Comparison of ENCODE assay signal across 9 mouse cellular contexts in genomic region chr7:46611970-46612369, GRCm38 (mm10). TPM values are rescaled to one million over a fixed set of nuclear protein-coding genes. Genes with fewer than 3 reads are reported as not detected.
DNase-seq lines count a peak whose midpoint lies in the region; ATAC-seq and TF ChIP-seq lines count a peak whose summit lies in the region.
"Had no signal": no experiment of that assay in that cellular context is flagged by ENCODE, and none has a peak within 500 bp of the region (broad histone marks: within the 10 kb centered on the region; RNA-seq: fewer than 3 reads in every experiment).

No protein-coding gene starts in this region.

- no peak overlapping the region for H3K27ac ChIP-seq in neural tube, embryonic 12.5 days
- no peak overlapping the region for H3K27ac ChIP-seq in neural tube, embryonic 15.5 days (replicated peaks)
- H3K27ac ChIP-seq in olfactory bulb, adult 2 months (ENCODE audit: insufficient read depth, low read depth, low read length), result peak overlapping the region; percentile 12; the same call in 1 of the 2 replicates
- H3K27ac ChIP-seq: neural tube, embryonic 13.5 days had no signal

- H3K9me3 ChIP-seq in neural tube, embryonic 12.5 days, result no peaks in the 10 kb centered on the region
- H3K9me3 ChIP-seq in neural tube, embryonic 15.5 days (replicated peaks), result no peaks in the 10 kb centered on the region
- H3K9me3 ChIP-seq: neural tube, embryonic 13.5 days had no signal

- H3K4me1 ChIP-seq in neural tube, embryonic 12.5 days, result no peaks in the 10 kb centered on the region
- H3K4me1 ChIP-seq in neural tube, embryonic 15.5 days, result peaks cover 8% of the 10 kb centered on the region
- peaks cover 32% of the 10 kb centered on the region for H3K4me1 ChIP-seq in olfactory bulb, adult 2 months (ENCODE audit: control insufficient read depth, insufficient read depth, low read length)
- H3K4me1 ChIP-seq: neural tube, embryonic 13.5 days had no signal

- no peak for TF ChIP-seq POLR2A in olfactory bulb, adult 2 months (IDR thresholded peaks at IDR 0.05; ENCODE audit: insufficient read depth, low read depth, low read length)

- H3K36me3 ChIP-seq in neural tube, embryonic 12.5 days, result peaks cover 7% of the 10 kb centered on the region; the same call in 1 of the 2 replicates
- H3K36me3 ChIP-seq in neural tube, embryonic 15.5 days, result peaks cover 46% of the 10 kb centered on the region

- peak; percentile 82 to 95 for DNase-seq in adrenal gland, adult (ENCODE audit: inconsistent age in 2 of 2, low spot score in 1 of 2)
- no peak for DNase-seq in adrenal gland, postnatal 4 days (ENCODE audit: low spot score in 2 of 2)
- DNase-seq in heart, postnatal 4 days, result peak; percentile 62
- no peak for DNase-seq in testis, postnatal 14 days (ENCODE audit: low spot score)

- H3K27me3 ChIP-seq in neural tube, embryonic 12.5 days (replicated peaks), result no peaks in the 10 kb centered on the region
- no peaks in the 10 kb centered on the region for H3K27me3 ChIP-seq in neural tube, embryonic 15.5 days (replicated peaks)
- H3K27me3 ChIP-seq: neural tube, embryonic 13.5 days had no signal

- no peak for ATAC-seq in neural tube, embryonic 12.5 days (ENCODE audit: low FRiP score, low read depth)
- ATAC-seq in neural tube, embryonic 15.5 days (ENCODE audit: low FRiP score), result no peak
- no peak for ATAC-seq in inflammation-experienced regulatory T-cells, adult 6 months

- 89% methylated on average over 9 of the region's 9 CpGs for WGBS in neural tube, embryonic 12.5 days
- 87% methylated on average over 9 of the region's 9 CpGs for WGBS in neural tube, embryonic 15.5 days
- WGBS in olfactory bulb, adult 2 months, result 68% methylated on average over 9 of the region's 9 CpGs

- H3K4me3 ChIP-seq in neural tube, embryonic 12.5 days, result no peak overlapping the region
- no peak overlapping the region for H3K4me3 ChIP-seq in neural tube, embryonic 15.5 days (replicated peaks)
- no peak overlapping the region for H3K4me3 ChIP-seq in olfactory bulb, adult 2 months (ENCODE audit: insufficient read depth, low read depth, low read length)
- H3K4me3 ChIP-seq: neural tube, embryonic 13.5 days had no signal

- no peak overlapping the region for H3K4me2 ChIP-seq in neural tube, embryonic 12.5 days (replicated peaks)
- H3K4me2 ChIP-seq in neural tube, embryonic 15.5 days, result no peak overlapping the region
- H3K4me2 ChIP-seq: neural tube, embryonic 13.5 days had no signal

- 0 out of 2 replicates have a peak overlapping the region, but pooled peaks have one; percentile 13 for H3K9ac ChIP-seq in neural tube, embryonic 12.5 days
- H3K9ac ChIP-seq in neural tube, embryonic 15.5 days (replicated peaks), result no peak overlapping the region
- H3K9ac ChIP-seq: neural tube, embryonic 13.5 days had no signal

- no peak for TF ChIP-seq CTCF in olfactory bulb, adult 2 months (IDR thresholded peaks at IDR 0.05; ENCODE audit: insufficient read depth, low read depth, low read length)

RNA-seq across cellular contexts. Expression of gene Sergef, which starts 27.6 kb away (rescaled TPM):
- total RNA-seq in adrenal gland, postnatal 4 days (2021), result 10 to 100 TPM; 19.0 to 26.5 TPM
- 21.1 and 24.4 TPM in 2 replicates for polyA plus RNA-seq in neural tube, embryonic 12.5 days (2016; fragmentation: Nextera tagmentation; extraction: Ambion mirVana)
- 42.3 and 49.1 TPM in 2 replicates for polyA plus RNA-seq in neural tube, embryonic 15.5 days (2015; fragmentation: Nextera tagmentation; extraction: Ambion mirVana)
- total RNA-seq in heart, postnatal 4 days (2021), result 10 to 100 TPM; 10.6 to 11.3 TPM
- not detected in 2 replicates for polyA plus RNA-seq in olfactory bulb, adult 2 months (2012; ENCODE audit: insufficient read depth, insufficient read length, low replicate concordance, missing spikeins)
- polyA plus RNA-seq in inflammation-experienced regulatory T-cells, adult 6 months (2017; shearing (Covaris generic)), result 10 to 100 TPM; 17.1 to 20.4 (median 18.8) TPM

Comparison
In these comparisons a context has a peak if more than half of its experiments do, and no peak if none do; other contexts are left out.
1. DNase-seq: peak in adrenal gland, adult (2 of 2) and heart, postnatal 4 days (single experiment); none in adrenal gland, postnatal 4 days (0 of 2) and testis, postnatal 14 days (single experiment).
2. RNA of gene Sergef, which starts 27.6 kb away (polyA plus RNA-seq): 42.3 to 49.1 TPM in neural tube, embryonic 15.5 days, 21.1 to 24.4 TPM in neural tube, embryonic 12.5 days and 17.1 to 20.4 TPM in inflammation-experienced regulatory T-cells, adult 6 months; not detected in olfactory bulb, adult 2 months; every median in the first group is over 10 times any median in the second.